Mouse (Mus musculus) embryonic facial prominence, embryonic 11.5 days (tissue): ENCODE data around the gene Ms4a2. TPM values are rescaled to one million over a fixed set of nuclear protein-coding genes. Genes with fewer than 3 reads are reported as not detected.

ENCODE experiments used
- ATAC-seq: fragments of 200-750 bp; cut with Nextera tagmentation; replicated peaks from 2 replicates; pipeline ENCODE4 v1.8.0; 2017; ENCODE audit warnings: low read depth; ENCODE audit not compliant: insufficient number of reproducible peaks, low FRiP score, low TSS enrichment
- DNase-seq: peaks from one replicate; pipeline ENCODE4 v3.0.0-alpha.2; 2015; ENCODE audit warnings: low spot score
- H3K27ac ChIP-seq: fragments of 300-500 bp; sonication (generic); replicated peaks from 2 replicates; pipeline ENCODE4 v1.5.1; 2014; ENCODE audit warnings: mild to moderate bottlenecking, low read depth, low read length, control low read depth
- H3K27me3 ChIP-seq: fragments of 300-500 bp; sonication (generic); 2 replicates; pipeline ENCODE4 v1.6.1; 2014; ENCODE audit warnings: mild to moderate bottlenecking, low read length, moderate library complexity, mixed read lengths; ENCODE audit not compliant: control insufficient read depth, insufficient read depth
- H3K36me3 ChIP-seq: fragments of 300-500 bp; sonication (generic); replicated peaks from 2 replicates; pipeline ENCODE4 v1.6.1; 2014; ENCODE audit warnings: low read depth, mild to moderate bottlenecking, low read length, moderate library complexity, mixed read lengths; ENCODE audit not compliant: control insufficient read depth, insufficient read depth
- H3K4me1 ChIP-seq: fragments of 300-500 bp; sonication (generic); 2 replicates; pipeline ENCODE4 v1.6.1; 2014; ENCODE audit warnings: low read length, mixed read lengths; ENCODE audit not compliant: control insufficient read depth, insufficient read depth
- H3K4me2 ChIP-seq: fragments of 300-500 bp; sonication (generic); 2 replicates; pipeline ENCODE4 v1.6.1; 2014; ENCODE audit warnings: low read depth, mild to moderate bottlenecking, control low read depth, low read length, moderate library complexity
- H3K4me3 ChIP-seq: fragments of 300-500 bp; sonication (generic); 2 replicates; pipeline ENCODE4 v1.5.1; 2014; ENCODE audit warnings: low read depth, low read length, control low read depth
- H3K9ac ChIP-seq: fragments of 300-500 bp; sonication (generic); replicated peaks from 2 replicates; pipeline ENCODE4 v1.6.1; 2014; ENCODE audit warnings: mild to moderate bottlenecking, control low read depth, low read length
- H3K9me3 ChIP-seq: fragments of 300-500 bp; sonication (generic); replicated peaks from 2 replicates; pipeline ENCODE4 v1.6.1; 2016; ENCODE audit warnings: mild to moderate bottlenecking, low read length, inconsistent platforms, mixed read lengths; ENCODE audit not compliant: control insufficient read depth
- WGBS: fragments of 180-500 bp; shearing (Covaris S2); extraction: QIAGEN DNeasy Blood & Tissue Kit; methylation state at CpG from one replicate; pipeline ENCODE4 v1.1.7; 2014; 5-methylcytosine and 5-hydroxymethylcytosine counted together
- polyA plus RNA-seq: library from polyadenylated mRNA; unstranded; fragments of >200 nt; fragmentation: Nextera tagmentation; extraction: Ambion mirVana; gene quantifications from 2 replicates; pipeline ENCODE4 v1.2.1, GENCODE M21; 2014

Gene Ms4a2
- 0.17 and 0.22 TPM in 2 replicates for polyA plus RNA-seq

DNA sequence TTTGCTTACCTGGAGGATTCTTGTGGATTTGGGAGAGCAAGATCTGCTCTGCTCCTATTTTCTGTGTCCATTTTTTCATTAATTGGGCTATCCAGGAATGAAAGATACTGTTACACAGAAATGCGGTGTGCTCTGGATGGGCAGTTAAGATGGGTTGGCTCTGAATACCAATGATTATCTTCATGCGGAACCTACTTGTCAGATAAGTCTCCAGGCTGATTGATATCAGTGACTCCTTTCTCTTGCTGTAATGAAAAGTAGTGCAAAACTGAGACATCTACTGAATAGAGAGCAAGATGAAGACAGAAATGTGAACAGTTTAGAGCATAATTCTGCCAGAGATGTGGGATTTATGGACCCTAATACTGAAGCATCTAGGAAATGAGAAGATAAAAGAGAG, at the start of gene Ms4a2:
Gene Ms4a2 (minus strand): TSS at position 169 of the 400 bp plus-strand sequence.
- DNase-seq (no peak), ATAC-seq (no peak)
- Histone ChIP-seq H3K4me1 (no peaks in the 10 kb centered on the region), H3K36me3 (no peaks in the 10 kb centered on the region), H3K27me3 (no peaks in the 10 kb centered on the region), H3K9ac (no peak within 1 kb of the TSS), H3K27ac (no peak within 1 kb of the TSS), H3K4me2 (no peak within 1 kb of the TSS), H3K4me3 (no peak within 1 kb of the TSS), H3K9me3 (no peaks in the 10 kb centered on the region)
- WGBS = 88% methylated on average over 2 of the region's 2 CpGs

DNA sequence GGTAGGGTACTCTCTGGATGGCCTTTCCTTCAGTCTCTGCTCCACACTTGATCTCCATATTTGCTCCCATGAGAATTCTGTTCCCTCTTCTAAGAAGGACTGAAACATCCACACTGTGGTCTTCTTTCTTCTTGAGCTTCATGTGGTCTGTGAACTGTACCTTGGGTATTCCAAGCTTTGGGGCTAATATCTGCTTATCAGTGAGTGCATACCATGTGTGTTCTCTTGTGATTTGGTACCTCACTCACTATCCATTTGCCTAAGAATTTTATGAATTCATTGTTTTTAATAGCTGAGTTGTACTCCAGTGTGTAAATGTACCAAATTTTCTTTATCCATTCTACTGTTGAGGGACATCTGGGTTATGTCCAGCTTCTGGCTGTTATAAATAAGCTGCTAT, 38.0 kb upstream of the Ms4a2 start:
- Histone ChIP-seq H3K4me2 (no peak overlapping the region), H3K36me3 (no peaks in the 10 kb centered on the region), H3K9ac (no peak overlapping the region), H3K27me3 (no peaks in the 10 kb centered on the region), H3K4me1 (no peaks in the 10 kb centered on the region), H3K9me3 (no peaks in the 10 kb centered on the region), H3K27ac (no peak overlapping the region), H3K4me3 (no peak overlapping the region)
- DNase-seq (no peak), ATAC-seq (no peak)

DNA sequence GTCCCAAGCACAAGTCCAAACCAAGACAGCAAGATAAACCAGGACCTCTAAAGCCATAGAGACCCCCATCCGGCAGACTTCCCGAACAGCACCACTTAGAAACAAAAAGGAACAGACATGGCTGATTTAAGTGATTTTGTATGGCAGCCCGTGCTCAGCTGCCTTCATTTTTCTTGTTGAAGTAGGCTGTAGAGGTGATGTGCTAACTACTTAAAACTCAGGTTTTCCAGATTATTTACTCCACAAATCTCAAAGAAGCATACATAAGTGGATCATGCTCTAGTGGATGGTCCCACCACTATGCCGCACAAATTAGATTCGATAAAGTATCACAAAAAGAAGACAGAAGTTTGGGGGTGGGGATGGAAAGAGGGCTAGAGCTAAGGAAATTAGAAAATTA, 36.9 kb upstream of the Ms4a2 start, which contains the start of gene Oosp2:
Gene Oosp2 (minus strand): TSS at position 101 of the 400 bp plus-strand sequence.
- H3K4me3 ChIP-seq = no peak within 1 kb of the TSS
- H3K4me2 ChIP-seq = no peak within 1 kb of the TSS
- ATAC-seq (no peak), DNase-seq (no peak)
- H3K27me3 ChIP-seq = no peaks in the 10 kb centered on the region
- no peak within 1 kb of the TSS for H3K27ac ChIP-seq
- no peaks in the 10 kb centered on the region for H3K4me1 ChIP-seq
- H3K9ac ChIP-seq = no peak within 1 kb of the TSS
- WGBS = 95% methylated on average over 5 of the region's 5 CpGs
- no peaks in the 10 kb centered on the region for H3K36me3 ChIP-seq
- no peaks in the 10 kb centered on the region for H3K9me3 ChIP-seq

DNA sequence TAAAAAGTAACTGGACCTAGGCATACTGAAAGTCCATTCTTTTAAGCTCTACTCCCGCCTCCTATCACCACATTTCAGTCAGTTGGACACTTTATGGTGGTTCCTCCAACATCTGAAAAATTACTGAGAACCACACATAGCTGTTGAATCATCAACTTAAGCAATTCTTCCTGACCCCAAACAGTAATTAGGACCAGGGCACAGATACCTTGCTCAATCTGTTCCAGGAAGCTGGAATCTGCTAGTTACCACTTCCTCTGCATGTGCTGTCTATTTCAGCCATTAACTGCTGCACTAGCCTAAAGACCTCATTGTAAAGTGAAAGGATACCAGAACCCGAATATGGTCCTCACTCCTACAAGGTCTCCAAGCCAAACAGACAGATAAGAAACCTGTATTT, 35.6 kb upstream of the Ms4a2 start:
- Histone ChIP-seq H3K4me2 (no peak overlapping the region), H3K4me3 (no peak overlapping the region), H3K4me1 (no peaks in the 10 kb centered on the region), H3K9me3 (no peaks in the 10 kb centered on the region), H3K9ac (no peak overlapping the region), H3K36me3 (no peaks in the 10 kb centered on the region), H3K27me3 (no peaks in the 10 kb centered on the region), H3K27ac (no peak overlapping the region)
- no peak for DNase-seq
- 72% methylated on average over 2 of the region's 2 CpGs for WGBS
- ATAC-seq = no peak

DNA sequence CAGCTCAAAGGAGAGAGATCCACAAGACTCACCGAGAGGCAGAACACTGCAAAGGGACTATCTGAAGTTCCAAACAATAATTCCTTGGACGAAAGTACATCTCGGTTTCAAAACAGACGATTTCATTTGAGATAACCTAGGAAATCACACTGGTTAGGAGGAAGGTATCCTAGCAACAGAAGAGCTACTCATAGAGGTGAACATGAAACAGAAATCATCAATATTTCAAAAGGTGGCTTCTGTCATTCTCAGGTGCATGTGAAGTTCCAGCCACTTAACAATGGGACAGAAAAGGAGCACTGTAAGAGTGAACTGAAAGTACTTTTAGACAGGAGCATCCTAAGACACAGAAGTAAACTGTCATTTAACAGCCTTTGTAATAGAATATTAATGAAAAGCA, 26.0 kb upstream of the Ms4a2 start:
- Histone ChIP-seq H3K4me2 (no peak overlapping the region), H3K4me3 (no peak overlapping the region), H3K9ac (no peak overlapping the region), H3K27me3 (no peaks in the 10 kb centered on the region), H3K36me3 (no peaks in the 10 kb centered on the region), H3K4me1 (no peaks in the 10 kb centered on the region), H3K9me3 (no peaks in the 10 kb centered on the region), H3K27ac (no peak overlapping the region)
- WGBS = 82% methylated on average over 4 of the region's 4 CpGs
- DNase-seq = no peak
- no peak for ATAC-seq

DNA sequence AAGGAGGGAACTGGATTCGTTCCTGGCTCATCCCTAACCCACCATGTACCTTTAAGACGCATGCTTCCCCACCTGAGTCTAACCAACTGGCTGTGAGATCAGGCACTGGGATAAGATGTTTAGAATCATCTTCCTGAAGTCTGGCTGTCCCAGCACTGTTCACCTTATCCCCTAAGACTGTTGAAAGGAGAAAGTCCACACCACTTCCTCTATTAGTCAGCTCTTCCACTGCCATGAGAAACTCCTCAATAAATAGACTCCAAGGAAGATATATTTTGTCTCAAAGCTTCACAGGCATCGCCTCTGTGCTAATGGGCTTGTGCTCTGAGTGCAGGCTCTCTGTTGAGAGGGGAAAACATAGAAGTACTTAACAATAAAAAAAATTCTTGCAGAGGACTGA, 22.6 kb upstream of the Ms4a2 start:
- ATAC-seq (no peak), DNase-seq (no peak)
- no peaks in the 10 kb centered on the region for H3K27me3 ChIP-seq
- H3K4me1 ChIP-seq = no peaks in the 10 kb centered on the region
- no peak overlapping the region for H3K4me2 ChIP-seq
- WGBS = 76% methylated on average over 3 of the region's 3 CpGs
- H3K27ac ChIP-seq = no peak overlapping the region
- no peak overlapping the region for H3K9ac ChIP-seq
- H3K4me3 ChIP-seq = no peak overlapping the region
- no peaks in the 10 kb centered on the region for H3K36me3 ChIP-seq
- H3K9me3 ChIP-seq = no peaks in the 10 kb centered on the region

DNA sequence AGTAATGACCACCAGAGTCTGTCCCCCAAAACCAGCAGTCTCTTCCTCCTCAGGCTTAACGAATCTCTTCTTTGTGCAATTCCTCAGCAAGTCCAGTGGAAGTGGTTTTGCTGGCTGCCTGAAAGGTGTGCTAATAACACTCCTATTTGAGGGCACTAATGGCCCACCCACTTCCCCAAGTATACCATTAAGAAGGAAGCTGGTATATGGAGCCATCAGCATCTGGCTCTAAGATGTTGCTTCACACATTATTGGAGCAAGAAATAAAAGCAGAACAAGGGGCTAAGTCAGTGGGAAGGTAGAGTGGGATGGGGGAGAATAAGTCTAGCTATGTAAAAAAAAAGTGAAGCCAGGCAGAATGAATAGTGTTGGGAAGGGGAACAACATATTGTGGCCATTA, 17.2 kb upstream of the Ms4a2 start, which contains the start of gene Ms4a3:
Gene Ms4a3 (minus strand): TSS at position 120 of the 400 bp plus-strand sequence.
- no peaks in the 10 kb centered on the region for H3K27me3 ChIP-seq
- H3K9me3 ChIP-seq = no peaks in the 10 kb centered on the region
- H3K27ac ChIP-seq = no peak within 1 kb of the TSS
- H3K36me3 ChIP-seq = no peaks in the 10 kb centered on the region
- no peak within 1 kb of the TSS for H3K9ac ChIP-seq
- DNase-seq = no peak
- H3K4me2 ChIP-seq = no peak within 1 kb of the TSS
- no peak for ATAC-seq
- no peaks in the 10 kb centered on the region for H3K4me1 ChIP-seq
- no peak within 1 kb of the TSS for H3K4me3 ChIP-seq
- WGBS = 79% methylated on average over 1 of the region's 1 CpGs

DNA sequence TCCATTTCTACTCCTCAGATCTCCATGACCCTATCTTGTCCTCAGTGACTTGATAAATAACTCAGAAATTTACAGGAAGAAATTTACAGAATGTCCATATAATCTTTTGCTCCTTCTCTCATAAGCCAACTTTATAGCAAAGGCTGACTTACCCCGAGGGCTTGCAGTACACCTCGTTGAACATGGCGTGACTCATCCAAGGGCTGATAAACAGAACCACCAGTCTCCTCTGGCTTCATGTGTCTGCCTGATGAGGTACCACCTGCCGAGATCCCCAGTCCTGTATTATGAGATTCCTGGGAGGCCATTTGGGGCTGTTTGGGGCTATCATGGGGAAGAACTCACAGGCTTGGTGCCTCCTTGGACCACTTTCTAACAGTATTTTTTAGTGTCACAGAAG, 15.5 kb upstream of the Ms4a2 start:
- Histone ChIP-seq H3K4me2 (no peak overlapping the region), H3K36me3 (no peaks in the 10 kb centered on the region), H3K27me3 (no peaks in the 10 kb centered on the region), H3K4me1 (no peaks in the 10 kb centered on the region), H3K9ac (no peak overlapping the region), H3K27ac (no peak overlapping the region), H3K9me3 (no peaks in the 10 kb centered on the region), H3K4me3 (no peak overlapping the region)
- ATAC-seq (no peak), DNase-seq (no peak)
- WGBS = 75% methylated on average over 4 of the region's 4 CpGs
